Mouse (Mus musculus): ENCODE measurements around the gene Kcnmb4. TPM values are rescaled to one million over a fixed set of nuclear protein-coding genes. Genes with fewer than 3 reads are reported as not detected.

Gene Kcnmb4
- total RNA-seq, 2 experiments from 2014 or later = not detected

GRCm38 (mm10) chr10:116458786-116459185 lies 14.9 kb downstream of the Kcnmb4 start:
- intact Hi-C loops (cut with DNase I) = no loop called here
- DNase-seq = no peak

GRCm38 (mm10) chr10:116452771-116453170 lies 20.9 kb downstream of the Kcnmb4 start:
- intact Hi-C loops (cut with DNase I) = no loop called here
- no peak for DNase-seq

GRCm38 (mm10) chr10:116450621-116451020 lies 23.1 kb downstream of the Kcnmb4 start:
- no peak for DNase-seq
- intact Hi-C loops (cut with DNase I) = no loop called here

- intact Hi-C loops (cut with DNase I) = no loop called here
Measured at GRCm38 (mm10) chr10:116448166-116448565, 25.5 kb downstream of the Kcnmb4 start.

GRCm38 (mm10) chr10:116447176-116447575 lies 26.5 kb downstream of the Kcnmb4 start:
- intact Hi-C loops (cut with DNase I) = no loop called here

More at GRCm38 (mm10) chr10:116448166-116448565, 25.5 kb downstream of the Kcnmb4 start:
- DNase-seq = no peak

GRCm38 (mm10) chr10:116446040-116446439 lies 27.6 kb downstream of the Kcnmb4 start:
- DNase-seq = no peak
- intact Hi-C loops (cut with DNase I) = no loop called here

More at GRCm38 (mm10) chr10:116447176-116447575, 26.5 kb downstream of the Kcnmb4 start:
- DNase-seq = no peak

- no peak for DNase-seq
- intact Hi-C loops (cut with DNase I) = no loop called here
Measured at GRCm38 (mm10) chr10:116444826-116445225, 28.9 kb downstream of the Kcnmb4 start.

- intact Hi-C loops (cut with DNase I) = no loop called here
Measured at GRCm38 (mm10) chr10:116444371-116444770, 29.3 kb downstream of the Kcnmb4 start.

GRCm38 (mm10) chr10:116440946-116441345 lies 32.7 kb downstream of the Kcnmb4 start:
- intact Hi-C loops (cut with DNase I) = no loop called here

More at GRCm38 (mm10) chr10:116444371-116444770, 29.3 kb downstream of the Kcnmb4 start:
- no peak for DNase-seq

GRCm38 (mm10) chr10:116440088-116440487 lies 33.6 kb downstream of the Kcnmb4 start:
- no peak for DNase-seq
- intact Hi-C loops (cut with DNase I) = no loop called here

More at GRCm38 (mm10) chr10:116440946-116441345, 32.7 kb downstream of the Kcnmb4 start:
- DNase-seq = no peak

- no peak for DNase-seq
- intact Hi-C loops (cut with DNase I) = no loop called here
Measured at GRCm38 (mm10) chr10:116435455-116435854, 38.2 kb downstream of the Kcnmb4 start.

- DNase-seq = no peak
- intact Hi-C loops (cut with DNase I) = no loop called here
Measured at GRCm38 (mm10) chr10:116432421-116432820, 41.3 kb downstream of the Kcnmb4 start.

GRCm38 (mm10) chr10:116428026-116428780 lies 45.5 kb downstream of the Kcnmb4 start:
- intact Hi-C loops (cut with DNase I) = no loop called here
- DNase-seq = no peak

GRCm38 (mm10) chr10:116426176-116426575 lies 47.5 kb downstream of the Kcnmb4 start:
- DNase-seq = no peak
- intact Hi-C loops (cut with DNase I) = no loop called here

- intact Hi-C loops (cut with DNase I) = no loop called here
Measured at GRCm38 (mm10) chr10:116424921-116425320, 48.8 kb downstream of the Kcnmb4 start.

GRCm38 (mm10) chr10:116422551-116422950 lies 51.1 kb downstream of the Kcnmb4 start:
- intact Hi-C loops (cut with DNase I) = no loop called here

More at GRCm38 (mm10) chr10:116424921-116425320, 48.8 kb downstream of the Kcnmb4 start:
- no peak for DNase-seq

GRCm38 (mm10) chr10:116420976-116421375 lies 52.7 kb downstream of the Kcnmb4 start:
- intact Hi-C loops (cut with DNase I) = no loop called here
- no peak for DNase-seq

More at GRCm38 (mm10) chr10:116422551-116422950, 51.1 kb downstream of the Kcnmb4 start:
- DNase-seq = no peak

- intact Hi-C loops (cut with DNase I) = no loop called here
- no peak for DNase-seq
Measured at GRCm38 (mm10) chr10:116418121-116418726, 55.5 kb downstream of the Kcnmb4 start.

GRCm38 (mm10) chr10:116416726-116417125 lies 57.0 kb downstream of the Kcnmb4 start:
- intact Hi-C loops (cut with DNase I) = no loop called here
- no peak for DNase-seq

- intact Hi-C loops (cut with DNase I) = no loop called here
- DNase-seq = no peak
Measured at GRCm38 (mm10) chr10:116416142-116416541, 57.5 kb downstream of the Kcnmb4 start.

GRCm38 (mm10) chr10:116410826-116411225 lies 62.9 kb downstream of the Kcnmb4 start:
- intact Hi-C loops (cut with DNase I) = no loop called here
- no peak for DNase-seq
